Mouse (Mus musculus): Measurements from ENCODE around the gene Krtap17-1.

DNA sequence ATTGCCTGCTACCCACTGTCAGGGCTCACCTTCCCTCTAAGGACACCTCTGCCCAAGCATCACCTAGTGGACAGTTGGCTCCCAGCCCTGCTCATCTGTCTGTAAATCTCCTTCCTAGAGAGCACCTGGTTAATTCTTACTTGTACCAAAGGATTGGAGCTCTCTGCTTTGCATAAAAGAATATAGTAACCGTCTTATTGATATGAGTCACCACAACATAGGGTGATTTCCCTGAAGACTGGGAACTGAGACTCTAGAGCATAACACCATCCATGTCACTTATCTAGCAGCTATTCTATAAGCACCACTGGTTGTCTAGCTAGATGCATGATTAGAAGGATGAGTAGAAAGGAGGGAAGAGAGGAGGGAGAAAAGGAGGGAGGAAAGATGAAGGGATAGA, 10.4 kb downstream of the Krtap17-1 start:
- TF ChIP-seq CTCF (IDR thresholded peaks at IDR 0.05; ENCODE audit: low read depth) (no peak), EP300 (optimal IDR thresholded peaks at IDR 0.05) (no peak)

Data from stomach, postnatal 0 days (tissue).